8 mouse cellular contexts compared by ENCODE assay signal in genomic region chr11:114478736-114479135, GRCm38 (mm10).
DNase-seq lines count a peak whose midpoint lies in the region; ATAC-seq lines count a peak whose summit lies in the region.
"Had no signal": no experiment of that assay in that cellular context is flagged by ENCODE, and none has a peak within 500 bp of the region (broad histone marks: within the 10 kb centered on the region; RNA-seq: fewer than 3 reads in every experiment).

No protein-coding gene starts in this region.

- DNase-seq in MEL-GATA-1-ER (ENCODE audit: extremely low read depth, low read depth): peak; percentile 77
- no peak for DNase-seq in yolk sac, embryonic 10.5 days (ENCODE audit: low spot score)
- DNase-seq in spleen, postnatal 4 days (ENCODE audit: low spot score in 2 of 2): no peak
- DNase-seq: adrenal gland, adult 2 months had no signal

- H3K4me3 ChIP-seq in hindbrain, embryonic 12.5 days: no peak overlapping the region
- no peak overlapping the region for H3K4me3 ChIP-seq in hindbrain, embryonic 13.5 days
- H3K4me3 ChIP-seq in embryonic facial prominence, embryonic 15.5 days (replicated peaks): no peak overlapping the region
- peak overlapping the region; percentile 68 for H3K4me3 ChIP-seq in megakaryocyte, embryonic 14.5 days (replicated peaks)

- no peak overlapping the region for H3K9ac ChIP-seq in hindbrain, embryonic 12.5 days
- no peak overlapping the region for H3K9ac ChIP-seq in hindbrain, embryonic 13.5 days
- H3K9ac ChIP-seq in embryonic facial prominence, embryonic 15.5 days: no peak overlapping the region

- peaks cover 15% of the 10 kb centered on the region for H3K4me1 ChIP-seq in hindbrain, embryonic 12.5 days
- peaks cover 11% of the 10 kb centered on the region for H3K4me1 ChIP-seq in hindbrain, embryonic 13.5 days (replicated peaks)
- H3K4me1 ChIP-seq in embryonic facial prominence, embryonic 15.5 days: 0 out of 2 replicates have a peak, but pooled peaks cover 12% of the 10 kb centered on the region
- peaks cover 28% of the 10 kb centered on the region for H3K4me1 ChIP-seq in megakaryocyte, embryonic 14.5 days

- 20% methylated on average over 7 of the region's 7 CpGs for WGBS in hindbrain, embryonic 12.5 days
- 12% methylated on average over 7 of the region's 7 CpGs for WGBS in hindbrain, embryonic 13.5 days
- 8% methylated on average over 7 of the region's 7 CpGs for WGBS in embryonic facial prominence, embryonic 15.5 days

- peak overlapping the region; percentile 24 for H3K4me2 ChIP-seq in hindbrain, embryonic 12.5 days (replicated peaks)
- H3K4me2 ChIP-seq in hindbrain, embryonic 13.5 days: no peak overlapping the region
- H3K4me2 ChIP-seq in embryonic facial prominence, embryonic 15.5 days (replicated peaks): no peak overlapping the region; the same call in 1 of the 2 replicates

- no peaks in the 10 kb centered on the region for H3K9me3 ChIP-seq in hindbrain, embryonic 12.5 days (replicated peaks)
- no peaks in the 10 kb centered on the region for H3K9me3 ChIP-seq in hindbrain, embryonic 13.5 days
- H3K9me3 ChIP-seq in embryonic facial prominence, embryonic 15.5 days (replicated peaks): no peaks in the 10 kb centered on the region
- peaks cover 3% of the 10 kb centered on the region; the same call in 1 of the 2 replicates for H3K9me3 ChIP-seq in megakaryocyte, embryonic 14.5 days

- no peaks in the 10 kb centered on the region for H3K36me3 ChIP-seq in hindbrain, embryonic 12.5 days
- no peaks in the 10 kb centered on the region for H3K36me3 ChIP-seq in hindbrain, embryonic 13.5 days
- H3K36me3 ChIP-seq in embryonic facial prominence, embryonic 15.5 days: no peaks in the 10 kb centered on the region
- H3K36me3 ChIP-seq in megakaryocyte, embryonic 14.5 days (replicated peaks; ENCODE audit: low read length): no peaks in the 10 kb centered on the region

- peaks cover 19% of the 10 kb centered on the region for H3K27me3 ChIP-seq in hindbrain, embryonic 12.5 days
- 0 out of 2 replicates have a peak, but pooled peaks cover 5% of the 10 kb centered on the region for H3K27me3 ChIP-seq in hindbrain, embryonic 13.5 days
- H3K27me3 ChIP-seq in embryonic facial prominence, embryonic 15.5 days: no peaks in the 10 kb centered on the region
- H3K27me3 ChIP-seq in megakaryocyte, embryonic 14.5 days (replicated peaks): peaks cover 47% of the 10 kb centered on the region

- H3K27ac ChIP-seq in hindbrain, embryonic 12.5 days: no peak overlapping the region
- H3K27ac ChIP-seq in hindbrain, embryonic 13.5 days: no peak overlapping the region
- H3K27ac ChIP-seq in embryonic facial prominence, embryonic 15.5 days (replicated peaks): peak overlapping the region; percentile 35; the same call in 1 of the 2 replicates

- no peak for ATAC-seq in hindbrain, embryonic 12.5 days (ENCODE audit: low FRiP score)
- no peak for ATAC-seq in hindbrain, embryonic 13.5 days (ENCODE audit: low FRiP score)
- ATAC-seq in embryonic facial prominence, embryonic 15.5 days (ENCODE audit: insufficient number of reproducible peaks, low FRiP score, low TSS enrichment, low read depth): no peak
